Mouse (Mus musculus): ENCODE measurements at regions not wholly inside any gene's neighbourhood (a gene's known extent, or its start where the extent isn't known, plus 50 kb on each side); places are given as distances from the start of the nearest gene placed in this dataset.

- ATAC-seq (replicated peaks; ENCODE audit: low FRiP score) (peak; percentile 99), DNase-seq (ENCODE audit: low spot score) (peak; percentile 52)
- Histone ChIP-seq H3K4me3 (ENCODE audit: low read depth, low read length) (no peak overlapping the region), H3K9me3 (ENCODE audit: control insufficient read depth, low read length) (0 out of 2 replicates have a peak, but pooled peaks cover 3% of the 10 kb centered on the region), H3K27me3 (replicated peaks; ENCODE audit: control insufficient read depth, insufficient read depth, low read length) (no peaks in the 10 kb centered on the region), H3K4me1 (replicated peaks; ENCODE audit: control insufficient read depth, insufficient read depth, low read length) (peaks cover 8% of the 10 kb centered on the region), H3K27ac (ENCODE audit: low read depth, low read length) (no peak overlapping the region), H3K36me3 (ENCODE audit: control insufficient read depth, insufficient read depth, low read length) (no peaks in the 10 kb centered on the region), H3K4me2 (peak overlapping the region; percentile 53), H3K9ac (ENCODE audit: low read depth, low read length) (no peak overlapping the region)
- WGBS: 34% methylated on average over 7 of the region's 7 CpGs
Measured at GRCm38 (mm10) chr10:21228557-21228956, 67.2 kb upstream of the Hbs1l start.

DNA sequence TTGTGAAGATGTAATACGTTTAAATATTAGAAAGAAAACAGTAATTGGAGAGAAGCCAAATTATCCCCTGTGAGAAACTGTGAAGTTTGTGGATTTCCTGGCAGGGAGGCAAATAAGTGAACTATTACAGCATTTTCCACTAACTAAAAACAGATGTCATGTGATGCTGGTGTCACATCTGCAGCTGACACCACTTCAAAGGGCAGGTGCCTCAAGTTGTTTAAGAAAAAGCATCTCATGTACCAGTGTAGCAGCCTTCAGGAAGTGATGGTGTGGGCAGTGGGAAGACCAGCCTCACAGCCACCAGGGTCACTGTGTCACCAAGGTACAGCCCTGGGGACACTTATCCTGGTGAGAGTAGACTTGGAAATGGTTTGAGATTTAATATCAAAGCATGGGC, 60.6 kb upstream of the Hbs1l start:
- no peaks in the 10 kb centered on the region for H3K4me1 ChIP-seq (replicated peaks; ENCODE audit: control insufficient read depth, insufficient read depth, low read length)
- no peaks in the 10 kb centered on the region for H3K9me3 ChIP-seq (ENCODE audit: control insufficient read depth, low read length)
- no peak overlapping the region for H3K4me3 ChIP-seq (ENCODE audit: low read depth, low read length)
- H3K27me3 ChIP-seq (replicated peaks; ENCODE audit: control insufficient read depth, insufficient read depth, low read length): no peaks in the 10 kb centered on the region
- peak; percentile 16 for DNase-seq (ENCODE audit: low spot score)
- no peak overlapping the region for H3K9ac ChIP-seq (ENCODE audit: low read depth, low read length)
- no peak overlapping the region for H3K4me2 ChIP-seq
- no peaks in the 10 kb centered on the region for H3K36me3 ChIP-seq (ENCODE audit: control insufficient read depth, insufficient read depth, low read length)
- no peak overlapping the region for H3K27ac ChIP-seq (ENCODE audit: low read depth, low read length)
- WGBS: 65% methylated on average over 1 of the region's 1 CpGs
- no peak for ATAC-seq (replicated peaks; ENCODE audit: low FRiP score)

DNA sequence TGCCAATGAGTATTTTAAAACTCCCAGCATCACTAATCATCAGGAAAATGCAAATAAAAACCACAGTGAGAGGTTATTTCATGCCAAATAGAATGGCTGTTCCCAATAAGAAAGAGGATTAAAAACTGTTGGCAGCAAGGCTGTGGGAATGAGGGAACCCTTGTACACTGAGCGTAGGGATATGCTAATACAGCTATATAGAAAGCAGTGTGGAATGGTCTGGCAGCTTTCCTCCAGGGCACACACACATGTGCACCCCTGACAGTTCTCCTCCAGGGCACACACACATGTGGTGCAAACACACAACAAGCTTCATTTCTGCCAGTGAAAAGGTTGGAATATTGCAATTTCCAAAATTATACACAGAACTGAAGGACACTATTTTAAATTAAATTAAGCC, 58.8 kb upstream of the Hbs1l start:
- Histone ChIP-seq H3K4me2 (no peak overlapping the region), H3K27ac (ENCODE audit: low read depth, low read length) (no peak overlapping the region), H3K4me1 (replicated peaks; ENCODE audit: control insufficient read depth, insufficient read depth, low read length) (0 out of 2 replicates have a peak, but pooled peaks cover 3% of the 10 kb centered on the region), H3K9ac (ENCODE audit: low read depth, low read length) (no peak overlapping the region), H3K27me3 (replicated peaks; ENCODE audit: control insufficient read depth, insufficient read depth, low read length) (no peaks in the 10 kb centered on the region), H3K9me3 (ENCODE audit: control insufficient read depth, low read length) (no peaks in the 10 kb centered on the region), H3K36me3 (ENCODE audit: control insufficient read depth, insufficient read depth, low read length) (no peaks in the 10 kb centered on the region), H3K4me3 (ENCODE audit: low read depth, low read length) (no peak overlapping the region)
- WGBS: 77% methylated on average over 1 of the region's 1 CpGs
- ATAC-seq (replicated peaks; ENCODE audit: low FRiP score): no peak
- no peak for DNase-seq (ENCODE audit: low spot score)

- H3K9me3 ChIP-seq (ENCODE audit: control insufficient read depth, low read length): no peaks in the 10 kb centered on the region
- no peak overlapping the region for H3K4me3 ChIP-seq (ENCODE audit: low read depth, low read length)
- no peaks in the 10 kb centered on the region for H3K27me3 ChIP-seq (replicated peaks; ENCODE audit: control insufficient read depth, insufficient read depth, low read length)
- peak; percentile 9 for DNase-seq (ENCODE audit: low spot score)
- no peak overlapping the region for H3K27ac ChIP-seq (ENCODE audit: low read depth, low read length)
- H3K9ac ChIP-seq (ENCODE audit: low read depth, low read length): no peak overlapping the region
- H3K36me3 ChIP-seq (ENCODE audit: control insufficient read depth, insufficient read depth, low read length): no peaks in the 10 kb centered on the region
- H3K4me1 ChIP-seq (replicated peaks; ENCODE audit: control insufficient read depth, insufficient read depth, low read length): 0 out of 2 replicates have a peak, but pooled peaks cover 7% of the 10 kb centered on the region
- WGBS: 43% methylated on average over 2 of the region's 2 CpGs
- H3K4me2 ChIP-seq: no peak overlapping the region
- no peak; the same call in 1 of the 2 replicates for ATAC-seq (replicated peaks; ENCODE audit: low FRiP score)
Measured at GRCm38 (mm10) chr10:21239451-21239850, 56.3 kb upstream of the Hbs1l start.

DNA sequence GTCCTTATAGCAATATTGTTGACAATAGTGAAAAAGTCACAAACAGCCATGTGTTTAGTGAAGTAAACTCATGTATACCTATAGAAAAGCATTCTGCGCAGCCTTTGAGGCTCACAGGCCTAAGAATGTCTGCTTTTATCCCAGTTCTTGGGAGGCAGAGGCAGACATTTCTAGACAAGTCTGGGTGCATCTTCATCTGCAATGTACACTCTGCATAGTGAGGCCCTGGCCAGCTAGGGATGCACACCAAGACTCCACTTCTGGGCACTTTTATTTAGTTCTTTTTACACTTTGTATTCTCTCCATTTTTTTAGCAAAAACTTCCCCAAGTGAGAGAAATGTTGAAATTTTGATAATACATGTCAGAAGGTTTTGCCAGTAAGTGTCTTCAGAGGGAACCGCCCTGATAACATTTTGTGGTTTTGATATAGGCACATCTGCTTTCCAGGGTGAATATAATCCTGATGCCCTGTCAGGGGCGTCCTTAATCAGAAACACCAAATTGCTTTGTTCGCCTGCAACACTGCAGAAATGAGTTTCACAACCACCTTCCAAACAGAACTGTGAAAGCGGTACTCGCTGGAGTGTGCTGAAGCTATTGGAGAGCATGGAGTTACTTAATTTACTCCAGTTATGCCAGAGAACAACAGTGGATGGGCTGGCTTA, 54.1 kb upstream of the Hbs1l start:
- Histone ChIP-seq H3K4me3 (ENCODE audit: low read depth, low read length) (no peak overlapping the region), H3K27me3 (replicated peaks; ENCODE audit: control insufficient read depth, insufficient read depth, low read length) (no peaks in the 10 kb centered on the region), H3K36me3 (ENCODE audit: control insufficient read depth, insufficient read depth, low read length) (no peaks in the 10 kb centered on the region), H3K9me3 (ENCODE audit: control insufficient read depth, low read length) (no peaks in the 10 kb centered on the region), H3K4me1 (replicated peaks; ENCODE audit: control insufficient read depth, insufficient read depth, low read length) (peaks cover 18% of the 10 kb centered on the region; the same call in 1 of the 2 replicates), H3K4me2 (peak overlapping the region; percentile 13), H3K27ac (ENCODE audit: low read depth, low read length) (peak overlapping the region; percentile 65), H3K9ac (ENCODE audit: low read depth, low read length) (peak overlapping the region; percentile 32; the same call in 1 of the 2 replicates)
- ATAC-seq (replicated peaks; ENCODE audit: low FRiP score) (peak; percentile 89), DNase-seq (ENCODE audit: low spot score) (no peak)
- WGBS: 56% methylated on average over 6 of the region's 6 CpGs

- H3K27me3 ChIP-seq (replicated peaks; ENCODE audit: control insufficient read depth, insufficient read depth, low read length): no peaks in the 10 kb centered on the region
- no peaks in the 10 kb centered on the region for H3K9me3 ChIP-seq (ENCODE audit: control insufficient read depth, low read length)
- H3K27ac ChIP-seq (ENCODE audit: low read depth, low read length): peak overlapping the region; percentile 65
- ATAC-seq (replicated peaks; ENCODE audit: low FRiP score): no peak
- H3K36me3 ChIP-seq (ENCODE audit: control insufficient read depth, insufficient read depth, low read length): no peaks in the 10 kb centered on the region
- H3K4me1 ChIP-seq (replicated peaks; ENCODE audit: control insufficient read depth, insufficient read depth, low read length): peaks cover 18% of the 10 kb centered on the region; the same call in 1 of the 2 replicates
- DNase-seq (ENCODE audit: low spot score): no peak
- no peak overlapping the region for H3K9ac ChIP-seq (ENCODE audit: low read depth, low read length)
- H3K4me2 ChIP-seq: peak overlapping the region; percentile 13
- 81% methylated on average over 16 of the region's 16 CpGs for WGBS
- H3K4me3 ChIP-seq (ENCODE audit: low read depth, low read length): no peak overlapping the region
Measured at GRCm38 (mm10) chr10:21242471-21243231, 53.1 kb upstream of the Hbs1l start.

DNA sequence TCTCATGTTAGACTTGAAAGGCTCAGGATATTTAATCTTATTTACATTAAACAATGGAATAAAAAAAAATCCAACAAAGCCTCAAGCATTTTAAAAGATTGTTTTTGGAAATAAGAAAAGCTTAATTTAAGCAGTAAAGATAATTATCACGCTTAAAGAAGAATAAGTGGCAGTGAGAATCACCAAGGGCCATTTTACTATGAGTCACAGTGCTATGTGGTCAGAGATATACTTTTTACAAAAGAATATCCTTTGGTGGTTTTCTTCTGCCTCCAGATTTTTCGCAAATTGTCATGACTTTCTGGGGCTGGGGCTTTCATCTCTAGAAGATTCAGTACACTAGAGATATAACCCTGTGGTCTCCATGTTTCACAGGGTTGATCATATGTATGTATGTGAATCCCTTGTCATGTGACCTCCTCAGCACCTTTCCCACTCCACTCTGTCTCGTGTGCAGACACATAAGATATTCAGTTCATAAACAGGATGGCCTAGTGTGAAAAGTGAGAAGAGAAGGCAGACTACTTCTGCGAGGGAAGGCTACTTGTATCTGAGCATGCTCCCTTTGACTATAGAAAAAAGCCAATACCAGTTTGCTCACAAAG, 50.8 kb upstream of the Hbs1l start:
- Histone ChIP-seq H3K9ac (ENCODE audit: low read depth, low read length) (no peak overlapping the region), H3K4me2 (no peak overlapping the region), H3K36me3 (ENCODE audit: control insufficient read depth, insufficient read depth, low read length) (no peaks in the 10 kb centered on the region), H3K27ac (ENCODE audit: low read depth, low read length) (no peak overlapping the region), H3K4me3 (ENCODE audit: low read depth, low read length) (no peak overlapping the region), H3K27me3 (replicated peaks; ENCODE audit: control insufficient read depth, insufficient read depth, low read length) (no peaks in the 10 kb centered on the region), H3K9me3 (ENCODE audit: control insufficient read depth, low read length) (no peaks in the 10 kb centered on the region), H3K4me1 (replicated peaks; ENCODE audit: control insufficient read depth, insufficient read depth, low read length) (peaks cover 18% of the 10 kb centered on the region; the same call in 1 of the 2 replicates)
- WGBS: 74% methylated on average over 4 of the region's 4 CpGs
- no peak for DNase-seq (ENCODE audit: low spot score)
- no peak for ATAC-seq (replicated peaks; ENCODE audit: low FRiP score)

- peaks cover 18% of the 10 kb centered on the region; the same call in 1 of the 2 replicates for H3K4me1 ChIP-seq (replicated peaks; ENCODE audit: control insufficient read depth, insufficient read depth, low read length)
- ATAC-seq (replicated peaks; ENCODE audit: low FRiP score): peak; percentile 59; the same call in 1 of the 2 replicates
Measured at GRCm38 (mm10) chr10:21245558-21245957, 50.2 kb upstream of the Hbs1l start.

More at GRCm38 (mm10) chr10:21245558-21245957, 50.2 kb upstream of the Hbs1l start:
- WGBS: 65% methylated on average over 5 of the region's 5 CpGs
- Histone ChIP-seq H3K27me3 (replicated peaks; ENCODE audit: control insufficient read depth, insufficient read depth, low read length) (no peaks in the 10 kb centered on the region), H3K4me3 (ENCODE audit: low read depth, low read length) (no peak overlapping the region), H3K27ac (ENCODE audit: low read depth, low read length) (no peak overlapping the region), H3K4me2 (no peak overlapping the region), H3K9ac (ENCODE audit: low read depth, low read length) (no peak overlapping the region), H3K36me3 (ENCODE audit: control insufficient read depth, insufficient read depth, low read length) (no peaks in the 10 kb centered on the region), H3K9me3 (ENCODE audit: control insufficient read depth, low read length) (no peaks in the 10 kb centered on the region)
- no peak for DNase-seq (ENCODE audit: low spot score)
